Mouse (Mus musculus): Measurements from ENCODE around the gene Atp2b4. TPM values are rescaled to one million over a fixed set of nuclear protein-coding genes. Genes with fewer than 3 reads are reported as not detected.

Atp2b4 gene
- total RNA-seq, 1 experiment from 2014 or later: 36.6 TPM

GRCm38 (mm10) chr1:133798821-133799415, 1.9 kb downstream of the Atp2b4 start:
- no peak for DNase-seq

- no peak for DNase-seq
These were observed 2.6 kb downstream of the Atp2b4 start for GRCm38 (mm10) chr1:133797979-133798820.

- no peak for DNase-seq
These were observed 3.4 kb downstream of the Atp2b4 start for GRCm38 (mm10) chr1:133797327-133797978.

GRCm38 (mm10) chr1:133793646-133794045, 7.2 kb downstream of the Atp2b4 start:
- DNase-seq: no peak

GRCm38 (mm10) chr1:133790011-133790410, 10.8 kb downstream of the Atp2b4 start:
- DNase-seq: no peak

GRCm38 (mm10) chr1:133788864-133789263, 12.0 kb downstream of the Atp2b4 start:
- DNase-seq: no peak

- no peak for DNase-seq
These were observed 13.2 kb downstream of the Atp2b4 start for GRCm38 (mm10) chr1:133787500-133788210.

- no peak for DNase-seq
These were observed 16.2 kb downstream of the Atp2b4 start for GRCm38 (mm10) chr1:133784621-133785020.

- DNase-seq: no peak
These were observed 19.3 kb downstream of the Atp2b4 start for GRCm38 (mm10) chr1:133781531-133781930.

GRCm38 (mm10) chr1:133779043-133779442, 21.8 kb downstream of the Atp2b4 start:
- DNase-seq: peak; percentile 40

GRCm38 (mm10) chr1:133777651-133778231, 23.1 kb downstream of the Atp2b4 start:
- peak; percentile 34 for DNase-seq

- DNase-seq: no peak
These were observed 28.3 kb downstream of the Atp2b4 start for GRCm38 (mm10) chr1:133772553-133772952.

- DNase-seq: peak; percentile 27
These were observed 28.9 kb downstream of the Atp2b4 start for GRCm38 (mm10) chr1:133771831-133772399.

- DNase-seq: no peak
These were observed 32.8 kb downstream of the Atp2b4 start for GRCm38 (mm10) chr1:133767994-133768393.

- DNase-seq: no peak
These were observed 33.8 kb downstream of the Atp2b4 start for GRCm38 (mm10) chr1:133766901-133767529.

GRCm38 (mm10) chr1:133765376-133765775, 35.5 kb downstream of the Atp2b4 start:
- DNase-seq: peak; percentile 41

- no peak for DNase-seq
These were observed 37.9 kb downstream of the Atp2b4 start for GRCm38 (mm10) chr1:133762946-133763422.

- DNase-seq: no peak
These were observed 39.6 kb downstream of the Atp2b4 start for GRCm38 (mm10) chr1:133761278-133761677.

- DNase-seq: no peak
These were observed 46.4 kb downstream of the Atp2b4 start for GRCm38 (mm10) chr1:133754317-133754868.

- no peak for DNase-seq
These were observed 47.5 kb downstream of the Atp2b4 start for GRCm38 (mm10) chr1:133753325-133753724.

- DNase-seq: no peak
These were observed 49.2 kb downstream of the Atp2b4 start for GRCm38 (mm10) chr1:133751621-133752020.
